Mouse (Mus musculus): ENCODE data around the gene Ebf1.

- TF ChIP-seq POLR2A (IDR thresholded peaks at IDR 0.05; ENCODE audit: insufficient read depth, low read length) (no peak), CTCF (IDR thresholded peaks at IDR 0.05; ENCODE audit: low read depth, low read length) (no peak), EP300 (IDR thresholded peaks at IDR 0.05; ENCODE audit: insufficient read depth, low read depth, low read length) (no peak)
Measured at GRCm38 (mm10) chr11:44875171-44875570, 258.1 kb downstream of the Ebf1 start.
